Mouse (Mus musculus) urinary bladder, postnatal 4 days (tissue): ENCODE measurements around the gene Opa1.

ENCODE experiments used
- DNase-seq, 2 experiments: peaks; one replicate each; pipeline ENCODE4 v3.0.0; 2021 to 2022; ENCODE audit warnings: low spot score in 2 of 2

The Opa1 gene

GRCm38 (mm10) chr16:29656187-29656825 is 77.2 kb downstream of the Opa1 start:
- DNase-seq: no peak

GRCm38 (mm10) chr16:29656901-29657300 is 77.8 kb downstream of the Opa1 start:
- no peak for DNase-seq

GRCm38 (mm10) chr16:29657650-29658548 is 78.8 kb downstream of the Opa1 start:
- no peak for DNase-seq

GRCm38 (mm10) chr16:29659101-29659810 is 80.1 kb downstream of the Opa1 start:
- DNase-seq: no peak

- DNase-seq: no peak
These were observed 84.1 kb downstream of the Opa1 start for GRCm38 (mm10) chr16:29663042-29663758.

- no peak for DNase-seq
These were observed 85.3 kb downstream of the Opa1 start for GRCm38 (mm10) chr16:29664392-29664791.

GRCm38 (mm10) chr16:29666991-29667701 is 88.0 kb downstream of the Opa1 start:
- DNase-seq: no peak

GRCm38 (mm10) chr16:29667702-29668061 is 88.5 kb downstream of the Opa1 start:
- no peak for DNase-seq

- DNase-seq: no peak
These were observed 89.3 kb downstream of the Opa1 start for GRCm38 (mm10) chr16:29668451-29668850.

- DNase-seq: no peak
These were observed 91.7 kb downstream of the Opa1 start for GRCm38 (mm10) chr16:29670806-29671205.

- no peak for DNase-seq
These were observed 94.1 kb downstream of the Opa1 start for GRCm38 (mm10) chr16:29673230-29673629.

- DNase-seq: no peak
These were observed 100.5 kb downstream of the Opa1 start for GRCm38 (mm10) chr16:29679607-29680006.

GRCm38 (mm10) chr16:29680548-29681175 is 101.5 kb downstream of the Opa1 start:
- no peak for DNase-seq

GRCm38 (mm10) chr16:29682555-29683431 is 103.7 kb downstream of the Opa1 start:
- no peak for DNase-seq

- DNase-seq: no peak
These were observed 104.4 kb downstream of the Opa1 start for GRCm38 (mm10) chr16:29683563-29683962.

- DNase-seq: no peak
These were observed 105.0 kb downstream of the Opa1 start for GRCm38 (mm10) chr16:29684111-29684510.

GRCm38 (mm10) chr16:29684641-29685040 is 105.5 kb downstream of the Opa1 start:
- DNase-seq: no peak

- DNase-seq: no peak
These were observed 107.0 kb downstream of the Opa1 start for GRCm38 (mm10) chr16:29686141-29686540.

- DNase-seq: no peak
These were observed 109.1 kb downstream of the Opa1 start for GRCm38 (mm10) chr16:29687987-29688885.
